Mouse (Mus musculus) megakaryocyte-erythroid progenitor cell, adult 5-6 weeks (primary cell): ENCODE measurements around the gene Zfyve21. TPM values are rescaled to one million over a fixed set of nuclear protein-coding genes. Genes with fewer than 3 reads are reported as not detected.

ENCODE experiments used
- ATAC-seq: replicated peaks from 2 replicates; pipeline ENCODE4 v1.8.0; 2016; ENCODE audit warnings: mild to moderate bottlenecking, inconsistent platforms; ENCODE audit not compliant: severe bottlenecking, poor library complexity, low FRiP score, low TSS enrichment
- total RNA-seq, 2 experiments: library from RNA; stranded (forward) in 1 of 2; stranded (reverse) in 1 of 2; fragments of 200-1000, 215-1000 nt in 1 of 2; fragments of >200 nt in 1 of 2; fragmentation: Nextera tagmentation in 1 of 2; gene quantifications; 2 replicates each; pipeline ENCODE4 v1.2.3; 2014 to 2017

Zfyve21 gene
- total RNA-seq, 2 experiments from 2014 or later: 9.6 to 20.4 TPM

GRCm38 (mm10) chr12:111832643-111833042 is 18.7 kb downstream of the Zfyve21 start:
- peak; percentile 50 for ATAC-seq

GRCm38 (mm10) chr12:111833457-111833856 is 19.5 kb downstream of the Zfyve21 start:
- ATAC-seq: peak; percentile 69

- no peak for ATAC-seq
Measured at GRCm38 (mm10) chr12:111842565-111843433, 28.8 kb downstream of the Zfyve21 start.

- ATAC-seq: no peak
Measured at GRCm38 (mm10) chr12:111843470-111843869, 29.5 kb downstream of the Zfyve21 start.

- no peak for ATAC-seq
Measured at GRCm38 (mm10) chr12:111845953-111846352, 32.0 kb downstream of the Zfyve21 start.

GRCm38 (mm10) chr12:111846815-111847214 is 32.8 kb downstream of the Zfyve21 start:
- no peak for ATAC-seq

GRCm38 (mm10) chr12:111848300-111848798 is 34.4 kb downstream of the Zfyve21 start:
- ATAC-seq: no peak

- ATAC-seq: peak; percentile 58; the same call in 1 of the 2 replicates
Measured at GRCm38 (mm10) chr12:111851235-111851634, 37.3 kb downstream of the Zfyve21 start.

GRCm38 (mm10) chr12:111851745-111852144 is 37.8 kb downstream of the Zfyve21 start:
- ATAC-seq: no peak

GRCm38 (mm10) chr12:111853011-111853436 is 39.1 kb downstream of the Zfyve21 start:
- ATAC-seq: peak; percentile 51; the same call in 1 of the 2 replicates

- no peak; the same call in 1 of the 2 replicates for ATAC-seq
Measured at GRCm38 (mm10) chr12:111853546-111853945, 39.6 kb downstream of the Zfyve21 start.

GRCm38 (mm10) chr12:111855448-111855847 is 41.5 kb downstream of the Zfyve21 start:
- ATAC-seq: no peak

GRCm38 (mm10) chr12:111864206-111864824 is 50.3 kb downstream of the Zfyve21 start:
- no peak for ATAC-seq

GRCm38 (mm10) chr12:111869806-111870205 is 55.8 kb downstream of the Zfyve21 start:
- ATAC-seq: no peak

GRCm38 (mm10) chr12:111870811-111871210 is 56.8 kb downstream of the Zfyve21 start:
- no peak for ATAC-seq

- peak; percentile 47 for ATAC-seq
Measured at GRCm38 (mm10) chr12:111872079-111872478, 58.1 kb downstream of the Zfyve21 start.

- ATAC-seq: no peak
Measured at GRCm38 (mm10) chr12:111874601-111875140, 60.7 kb downstream of the Zfyve21 start.

GRCm38 (mm10) chr12:111875499-111875898 is 61.5 kb downstream of the Zfyve21 start:
- no peak for ATAC-seq

GRCm38 (mm10) chr12:111878213-111878612 is 64.2 kb downstream of the Zfyve21 start:
- peak; percentile 86 for ATAC-seq
